Mouse (Mus musculus) layer of hippocampus, postnatal 25 days (tissue): Measurements from ENCODE around the gene Ncapd2. TPM values are rescaled to one million over a fixed set of nuclear protein-coding genes. Genes with fewer than 3 reads are reported as not detected.

Experiments
- DNase-seq, 2 experiments: peaks; one replicate each; pipeline ENCODE4 v3.0.0; 2022; ENCODE audit warnings: mixed read lengths in 2 of 2, low spot score in 1 of 2; ENCODE audit errors: extremely low spot score in 1 of 2
- total RNA-seq, 2 experiments: library from RNA; stranded (reverse); gene quantifications; 2 replicates each; pipeline ENCODE4 v1.2.3; 2021

Gene Ncapd2
- total RNA-seq, 2 experiments from 2014 or later: 24.1 to 27.6 TPM

DNA sequence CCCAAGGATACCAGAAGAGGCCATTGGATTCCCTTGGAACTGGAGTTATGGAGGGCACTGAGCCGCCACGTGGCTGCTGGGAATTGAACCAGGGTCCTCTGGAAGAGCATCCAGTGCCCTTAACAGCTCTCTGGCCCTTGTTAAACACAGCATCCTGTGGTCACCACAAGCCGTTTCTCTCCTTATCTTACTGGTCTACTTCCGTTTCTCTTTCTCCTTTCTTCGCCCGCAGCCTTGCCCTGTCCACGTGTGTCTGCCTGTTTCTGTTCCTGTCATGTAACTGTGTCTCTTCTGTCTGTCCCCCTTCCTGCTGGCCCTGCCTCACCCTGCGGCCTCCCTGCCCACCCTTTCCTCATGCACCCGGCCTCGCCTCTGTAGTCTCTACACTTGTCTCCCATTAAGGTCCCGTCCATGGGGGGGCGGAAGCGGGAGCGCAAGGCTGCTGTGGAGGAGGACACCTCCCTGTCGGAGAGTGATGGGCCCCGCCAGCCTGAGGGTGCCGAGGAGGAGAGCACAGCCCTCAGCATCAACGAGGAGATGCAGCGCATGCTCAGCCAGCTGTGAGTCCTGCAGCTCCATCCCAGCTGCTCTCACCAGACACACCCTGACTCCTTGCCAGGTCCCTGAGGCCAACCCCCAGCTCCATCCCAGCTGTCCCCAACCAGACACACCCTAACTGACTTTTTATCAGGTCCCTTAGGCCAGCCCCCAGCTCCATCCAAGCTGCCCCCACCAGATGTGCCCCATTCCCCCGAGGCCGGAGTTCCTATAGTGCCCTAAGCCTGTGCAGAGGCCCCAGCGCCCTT, 39.1 kb downstream of the Ncapd2 start:
- DNase-seq: no peak

- DNase-seq: no peak
Measured at GRCm38 (mm10) chr6:125149569-125149950, 41.9 kb downstream of the Ncapd2 start.

DNA sequence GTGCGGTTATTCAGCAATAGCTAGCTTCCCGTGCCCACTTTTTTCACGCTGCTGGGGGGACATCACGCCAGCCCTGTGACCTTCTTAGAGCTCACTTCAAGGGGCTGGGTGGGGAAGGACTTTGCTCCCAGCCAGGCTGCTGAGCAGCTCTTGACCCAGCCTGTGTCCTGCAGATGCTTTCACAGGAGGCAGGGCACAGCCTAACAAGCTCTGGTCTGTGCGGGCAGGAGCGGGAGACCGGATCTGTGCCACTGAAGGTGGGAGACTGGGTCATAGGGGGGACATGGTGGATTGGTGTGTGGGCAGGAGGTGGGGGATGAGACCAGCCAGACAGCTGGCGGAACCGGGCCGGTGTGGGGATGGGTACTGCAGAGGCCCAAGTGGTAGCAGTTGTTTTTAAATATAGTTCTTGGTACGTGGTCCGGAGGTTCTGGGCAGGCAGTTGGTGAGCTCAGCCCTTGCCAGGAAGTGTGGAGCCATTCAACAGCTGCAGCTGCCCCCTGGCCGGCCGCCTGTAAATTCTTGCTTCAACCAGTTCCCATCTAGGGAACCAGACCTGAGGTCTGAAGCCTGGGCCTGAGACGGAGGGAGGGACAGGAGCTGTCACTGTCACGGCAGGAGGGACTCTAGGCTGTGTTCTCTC, 42.5 kb downstream of the Ncapd2 start:
- peak in 1 of 2 experiments; percentile 27 for DNase-seq

DNA sequence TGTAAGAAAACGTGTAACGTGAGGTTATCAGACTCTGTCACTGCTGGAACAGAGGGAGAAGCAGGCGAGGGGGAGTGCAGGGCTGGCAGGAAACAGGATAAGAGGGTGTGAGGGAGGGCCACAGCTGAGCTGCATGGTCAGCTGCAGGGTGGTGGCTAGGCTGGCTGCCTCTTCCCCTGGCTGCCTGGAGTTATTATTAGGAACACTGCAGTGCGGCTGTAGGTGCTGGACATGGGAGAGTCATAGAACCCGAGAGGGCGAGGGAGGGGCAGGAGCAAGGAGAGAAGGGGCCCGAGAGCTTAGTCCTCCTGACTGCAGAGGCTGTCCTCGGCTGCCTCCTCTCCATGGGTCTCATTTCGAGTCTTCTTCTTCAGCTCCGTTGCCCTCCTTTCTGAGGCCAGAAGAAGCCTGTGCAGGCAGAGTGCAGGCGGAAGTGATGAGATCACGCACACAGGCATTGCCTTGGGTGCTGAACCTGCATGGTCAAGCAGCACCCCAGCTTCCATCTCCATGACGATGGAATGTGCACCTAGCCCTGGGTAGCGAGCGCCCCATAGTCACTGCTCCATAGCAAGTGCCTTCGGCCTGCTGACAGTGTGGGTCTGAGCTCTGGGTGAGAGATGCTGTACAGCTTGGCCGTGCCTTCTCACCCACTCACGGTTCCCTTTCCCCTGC, 43.1 kb downstream of the Ncapd2 start:
- peak in 1 of 2 experiments; percentile 13 for DNase-seq

GRCm38 (mm10) chr6:125147329-125147728, 44.2 kb downstream of the Ncapd2 start:
- DNase-seq: no peak

GRCm38 (mm10) chr6:125146797-125147196, 44.7 kb downstream of the Ncapd2 start:
- DNase-seq: no peak

DNA sequence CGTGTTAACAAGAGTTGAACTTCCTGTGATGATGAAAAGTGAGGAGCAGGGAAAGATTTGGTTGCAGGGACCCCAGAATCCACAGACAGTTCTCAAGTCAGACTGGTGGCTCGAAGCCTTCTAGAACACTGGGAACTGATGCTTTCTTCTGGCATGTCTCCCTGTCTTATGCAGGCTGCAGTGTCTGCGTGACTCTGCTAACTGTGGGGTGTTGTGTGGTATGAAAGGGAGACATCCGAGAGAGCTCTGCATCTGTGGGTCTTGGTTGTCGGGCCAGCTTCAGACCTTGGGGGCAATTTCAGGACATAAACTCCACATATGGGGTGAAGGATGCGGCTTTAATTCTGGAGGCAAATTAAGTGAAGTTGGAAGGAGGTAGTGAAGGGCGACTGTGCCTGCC, 45.4 kb downstream of the Ncapd2 start:
- DNase-seq: no peak

DNA sequence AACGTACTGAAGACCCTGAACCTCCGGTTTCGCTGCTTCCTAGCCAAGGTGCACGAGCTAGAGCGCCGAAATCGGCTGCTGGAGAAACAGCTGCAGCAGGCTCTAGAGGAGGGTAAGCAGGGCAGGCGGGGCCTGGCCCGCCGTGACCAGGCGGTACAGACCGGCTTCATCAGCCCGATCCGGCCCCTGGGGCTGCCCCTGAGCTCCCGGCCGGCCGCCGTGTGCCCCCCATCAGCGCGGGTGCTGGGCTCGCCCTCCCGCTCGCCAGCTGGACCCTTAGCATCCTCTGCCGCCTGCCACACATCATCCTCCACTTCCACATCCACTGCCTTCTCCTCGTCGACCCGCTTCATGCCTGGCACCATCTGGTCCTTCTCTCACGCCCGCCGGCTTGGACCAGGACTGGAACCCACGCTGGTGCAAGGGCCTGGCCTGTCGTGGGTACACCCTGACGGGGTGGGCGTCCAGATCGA, 46.0 kb downstream of the Ncapd2 start:
- DNase-seq: no peak

DNA sequence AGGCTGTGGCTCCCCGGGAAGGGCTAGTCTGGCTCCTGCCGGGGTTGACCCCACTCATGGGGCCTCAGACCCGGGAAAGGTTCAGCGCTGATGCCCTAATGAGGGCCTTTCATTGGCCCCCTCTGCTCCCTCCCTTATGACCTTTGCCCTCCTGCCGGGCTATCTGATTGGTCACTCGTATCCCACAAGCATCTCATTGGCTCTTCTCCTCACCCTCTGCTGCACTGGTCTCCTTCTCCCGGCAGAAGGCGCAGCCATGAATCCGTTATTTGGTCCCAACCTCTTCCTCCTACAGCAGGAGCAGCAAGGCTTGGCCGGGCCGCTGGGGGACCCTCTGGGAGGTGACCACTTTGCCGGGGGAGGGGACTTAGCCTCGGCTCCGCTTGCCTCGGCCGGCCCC, 46.5 kb downstream of the Ncapd2 start, which contains the start of gene Iffo1:
Gene Iffo1 (plus strand): TSS at position 241 of the 400 bp plus-strand sequence.
- DNase-seq: peak; percentile 79 to 80

DNA sequence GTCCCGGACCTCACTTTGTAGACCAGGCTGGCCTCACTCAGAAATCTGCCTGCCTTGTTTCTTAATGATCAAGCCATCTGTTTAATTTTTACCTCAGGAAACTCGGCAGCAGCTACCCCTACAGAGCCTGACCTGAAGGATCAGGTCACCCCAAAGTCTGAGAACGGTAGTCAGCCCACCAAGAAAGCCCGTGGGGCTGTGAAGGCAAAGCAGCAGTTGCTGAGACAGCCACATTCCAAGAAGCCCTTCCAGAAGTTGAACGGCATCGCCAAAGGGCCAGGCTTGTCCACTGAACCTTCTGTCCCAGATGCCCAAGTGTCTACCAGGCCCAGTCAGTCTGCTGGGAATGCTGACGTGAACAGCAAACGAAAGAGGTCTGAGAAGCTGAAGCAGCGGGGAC, 47.6 kb downstream of the Ncapd2 start:
- no peak for DNase-seq

DNA sequence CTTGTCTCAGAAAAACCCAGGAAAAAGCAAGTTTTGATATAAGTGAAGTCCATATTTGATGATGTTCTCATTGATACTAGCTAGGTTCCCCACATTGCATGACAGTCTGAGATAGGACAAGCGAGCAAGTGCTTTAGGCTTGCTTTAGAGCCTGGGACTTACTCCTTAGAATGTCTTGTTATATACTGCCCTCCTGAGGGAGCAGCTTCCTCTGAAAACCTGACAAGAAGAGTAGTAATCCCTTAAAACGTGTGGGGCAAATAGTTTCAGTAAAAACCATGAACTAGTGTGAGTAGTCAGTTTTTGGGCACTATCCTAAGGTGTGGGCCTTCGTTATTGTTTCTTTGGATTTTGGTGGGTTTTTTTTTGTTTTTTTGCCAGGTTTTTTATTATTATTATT, 48.4 kb downstream of the Ncapd2 start:
- DNase-seq: no peak

DNA sequence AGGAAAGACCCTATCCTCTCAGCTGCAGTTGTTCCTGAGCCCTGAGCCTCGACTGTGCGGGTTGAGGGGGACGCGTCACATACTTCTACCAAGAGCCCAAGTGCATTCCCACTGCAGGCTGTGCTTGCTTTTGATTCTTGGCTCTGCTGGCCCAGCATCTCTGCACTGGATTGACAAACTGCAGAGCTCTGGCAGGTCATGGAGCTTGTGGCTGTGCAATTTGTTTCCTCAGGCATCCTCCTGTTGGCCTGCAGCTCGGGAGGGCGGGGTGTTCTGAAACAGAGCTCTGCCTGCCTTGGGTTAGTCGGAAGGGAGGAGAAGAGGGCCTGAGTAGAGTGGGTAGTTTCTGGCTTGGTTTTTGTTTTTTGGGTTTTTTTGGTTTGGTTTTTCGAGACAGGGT, 49.1 kb downstream of the Ncapd2 start:
- DNase-seq: no peak

- no peak for DNase-seq
Measured at GRCm38 (mm10) chr6:125139747-125140146, 51.8 kb downstream of the Ncapd2 start.

DNA sequence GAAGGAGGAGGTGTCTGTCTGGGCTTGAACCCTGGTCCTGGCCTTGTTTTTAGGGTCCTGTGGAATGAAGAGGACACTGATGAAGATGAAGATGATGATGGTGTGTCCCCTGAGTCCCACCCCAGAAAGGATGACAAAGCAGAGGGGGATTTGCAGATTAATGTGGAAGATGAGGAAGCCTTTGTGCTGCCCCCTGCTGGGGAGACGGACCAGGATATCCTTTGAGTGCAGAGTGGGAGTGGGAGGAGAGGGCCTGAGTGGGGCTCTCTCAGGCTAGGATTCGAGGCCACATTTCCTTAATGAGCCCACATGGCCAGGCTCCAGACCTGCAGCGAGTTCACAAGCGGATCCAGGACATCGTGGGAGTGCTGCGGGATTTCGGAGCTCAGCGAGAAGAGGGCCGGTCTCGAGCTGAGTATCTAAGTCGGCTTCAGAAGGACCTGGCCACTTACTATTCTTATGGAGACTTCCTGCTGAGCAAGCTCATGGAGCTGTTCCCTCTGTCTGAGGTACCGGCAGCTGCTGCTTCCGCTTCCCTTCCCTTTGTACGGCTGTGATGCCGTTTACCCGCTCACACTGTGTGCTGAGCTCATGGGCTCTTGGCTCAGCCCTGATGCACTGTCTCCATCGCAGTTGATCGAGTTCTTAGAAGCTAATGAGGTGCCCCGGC, 54.4 kb downstream of the Ncapd2 start:
- peak in 1 of 2 experiments; percentile 70 for DNase-seq

GRCm38 (mm10) chr6:125132470-125132869, 59.0 kb downstream of the Ncapd2 start:
- no peak for DNase-seq

DNA sequence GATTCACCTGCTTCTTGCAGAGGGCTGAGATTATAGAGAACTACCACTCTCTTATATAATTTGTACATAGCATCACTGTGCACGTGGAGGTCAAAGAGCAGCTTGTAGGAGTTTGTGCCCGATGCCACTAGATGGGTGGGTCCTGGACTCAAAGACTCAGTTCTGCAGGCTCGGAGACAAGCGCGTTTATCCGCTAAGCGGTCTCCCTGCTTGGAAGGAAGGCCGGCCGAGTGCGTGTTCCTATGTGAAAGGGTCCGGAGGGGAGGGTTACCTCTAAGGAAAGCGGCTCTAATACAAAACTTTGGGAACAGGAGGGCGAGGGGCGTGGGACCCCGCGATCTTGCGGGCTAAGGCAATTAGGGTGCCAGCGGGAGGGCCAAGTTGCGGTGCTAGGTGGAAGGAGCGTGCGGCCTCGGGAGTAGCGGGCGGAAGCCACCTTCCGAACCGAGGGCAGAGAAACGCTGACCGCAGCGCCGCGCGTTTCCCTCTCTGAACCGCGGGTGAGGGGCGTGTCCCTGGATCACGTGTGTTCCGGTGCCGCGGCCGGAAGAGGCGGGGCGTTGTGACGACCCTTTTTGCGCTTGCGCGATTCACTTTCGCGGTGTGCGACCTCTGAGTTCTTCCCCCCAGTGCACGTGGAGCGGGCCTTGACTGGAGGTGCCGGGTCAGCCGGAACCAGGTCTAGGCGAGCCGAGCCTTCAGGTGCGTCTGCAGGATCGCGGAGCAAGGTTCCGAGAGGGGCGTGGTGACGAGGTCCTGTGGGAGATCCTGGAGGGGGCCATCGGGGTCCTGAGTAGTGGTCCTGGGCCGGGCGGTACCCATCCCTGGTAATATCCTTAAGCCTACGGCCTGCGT, 60.0 kb downstream of the Ncapd2 start, which contains the start of gene Nop2:
Gene Nop2 (plus strand): TSS at position 608 of the 855 bp plus-strand sequence.
- DNase-seq: peak; percentile 63 to 72

GRCm38 (mm10) chr6:125129710-125130402, 61.6 kb downstream of the Ncapd2 start:
- no peak for DNase-seq

GRCm38 (mm10) chr6:125128724-125129123, 62.8 kb downstream of the Ncapd2 start:
- DNase-seq: no peak

DNA sequence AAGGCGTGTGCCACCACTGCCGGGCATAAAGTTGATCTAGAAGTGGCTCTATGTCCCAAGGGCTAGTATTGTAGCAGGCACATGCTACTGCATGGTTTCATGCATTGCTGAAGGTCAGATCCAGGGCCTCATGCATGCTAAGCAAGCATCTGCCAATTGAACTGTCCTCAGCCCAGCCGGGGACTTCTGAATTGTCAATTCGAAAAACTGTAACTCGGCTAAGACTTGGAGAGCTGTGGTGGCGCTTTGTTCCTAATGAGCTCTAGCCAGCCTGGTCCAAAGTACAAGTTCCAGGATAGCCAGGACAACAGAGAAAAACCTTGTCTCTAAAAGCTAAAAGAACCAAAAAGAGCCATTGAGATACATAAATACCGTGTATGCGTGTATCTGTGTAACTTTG, 72.1 kb downstream of the Ncapd2 start:
- DNase-seq: no peak
